Comparison of ENCODE assay signal across 8 mouse cellular contexts in genomic region chr3:121433968-121434533, GRCm38 (mm10). TPM values are rescaled to one million over a fixed set of nuclear protein-coding genes. Genes with fewer than 3 reads are reported as not detected.
DNase-seq lines count a peak whose midpoint lies in the region; ATAC-seq lines count a peak whose summit lies in the region.

No protein-coding gene starts in this region.

- no peaks in the 10 kb centered on the region for H3K27me3 ChIP-seq in kidney, embryonic 14.5 days (ENCODE audit: control insufficient read depth, insufficient read depth, low read length)
- H3K27me3 ChIP-seq in forebrain, embryonic 13.5 days: no peaks in the 10 kb centered on the region
- H3K27me3 ChIP-seq in intestine, embryonic 16.5 days (replicated peaks; ENCODE audit: control insufficient read depth, insufficient read depth, low read length): no peaks in the 10 kb centered on the region

- no peak for DNase-seq in kidney, adult 18-20 months
- DNase-seq in neural tube, embryonic 10.5 days (ENCODE audit: extremely low spot score, low spot score): peak; percentile 41
- DNase-seq in thymus, postnatal 0 days (ENCODE audit: low spot score): no peak
- DNase-seq in layer of hippocampus, adult 8-10 months (ENCODE audit: low spot score in 2 of 2): no peak
- no peak for DNase-seq in left cerebral cortex, postnatal 36 days (ENCODE audit: low spot score in 2 of 2)

- intact Hi-C loops in left cerebral cortex, postnatal 36 days (cut with DNase I): no loop called here

- no peak overlapping the region for H3K4me3 ChIP-seq in kidney, embryonic 14.5 days (ENCODE audit: low read length)
- H3K4me3 ChIP-seq in forebrain, embryonic 13.5 days: no peak overlapping the region
- H3K4me3 ChIP-seq in intestine, embryonic 16.5 days (ENCODE audit: low read length): no peak overlapping the region

- WGBS in kidney, embryonic 14.5 days: 36% methylated on average over 8 of the region's 8 CpGs
- WGBS in forebrain, embryonic 13.5 days: 63% methylated on average over 8 of the region's 8 CpGs
- WGBS in intestine, embryonic 16.5 days: 39% methylated on average over 8 of the region's 8 CpGs

- peak; percentile 63 for ATAC-seq in kidney, embryonic 14.5 days (ENCODE audit: low FRiP score, low TSS enrichment)
- ATAC-seq in forebrain, embryonic 13.5 days: no peak; the same call in 1 of the 2 replicates
- ATAC-seq in intestine, embryonic 16.5 days: peak; percentile 48

- peak overlapping the region; percentile 59; the same call in 1 of the 2 replicates for H3K27ac ChIP-seq in kidney, embryonic 14.5 days (ENCODE audit: low read depth, low read length)
- H3K27ac ChIP-seq in forebrain, embryonic 13.5 days: peak overlapping the region; percentile 60
- peak overlapping the region; percentile 44; the same call in 1 of the 2 replicates for H3K27ac ChIP-seq in intestine, embryonic 16.5 days (ENCODE audit: low read length)

- H3K4me1 ChIP-seq in kidney, embryonic 14.5 days (ENCODE audit: control insufficient read depth, insufficient read depth, low read length): peaks cover 77% of the 10 kb centered on the region
- H3K4me1 ChIP-seq in forebrain, embryonic 13.5 days: peaks cover 70% of the 10 kb centered on the region
- peaks cover 54% of the 10 kb centered on the region for H3K4me1 ChIP-seq in intestine, embryonic 16.5 days (ENCODE audit: control insufficient read depth, insufficient read depth, low read length)

- peaks cover 4% of the 10 kb centered on the region; the same call in 1 of the 2 replicates for H3K36me3 ChIP-seq in kidney, embryonic 14.5 days (ENCODE audit: control insufficient read depth, insufficient read depth, low read length)
- peaks cover 12% of the 10 kb centered on the region; the same call in 1 of the 2 replicates for H3K36me3 ChIP-seq in forebrain, embryonic 13.5 days (ENCODE audit: poor library complexity, severe bottlenecking)
- no peaks in the 10 kb centered on the region for H3K36me3 ChIP-seq in intestine, embryonic 16.5 days (ENCODE audit: control insufficient read depth, insufficient read depth, low read length)

- H3K9me3 ChIP-seq in kidney, embryonic 14.5 days (ENCODE audit: control insufficient read depth, low read length): no peaks in the 10 kb centered on the region
- H3K9me3 ChIP-seq in forebrain, embryonic 13.5 days (replicated peaks): no peaks in the 10 kb centered on the region
- no peaks in the 10 kb centered on the region for H3K9me3 ChIP-seq in intestine, embryonic 16.5 days (ENCODE audit: control insufficient read depth, low read length)

- peak overlapping the region; percentile 10; the same call in 1 of the 2 replicates for H3K4me2 ChIP-seq in kidney, embryonic 14.5 days (replicated peaks; ENCODE audit: low read depth, low read length)
- H3K4me2 ChIP-seq in forebrain, embryonic 13.5 days: 0 out of 2 replicates have a peak overlapping the region, but pooled peaks have one; percentile 8
- H3K4me2 ChIP-seq in intestine, embryonic 16.5 days (ENCODE audit: low read depth, low read length): no peak overlapping the region

- 0 out of 2 replicates have a peak overlapping the region, but pooled peaks have one; percentile 28 for H3K9ac ChIP-seq in kidney, embryonic 14.5 days (ENCODE audit: low read depth, low read length)
- peak overlapping the region; percentile 43; the same call in 1 of the 2 replicates for H3K9ac ChIP-seq in forebrain, embryonic 13.5 days
- H3K9ac ChIP-seq in intestine, embryonic 16.5 days (ENCODE audit: low read depth, low read length): peak overlapping the region; percentile 25; the same call in 1 of the 2 replicates

RNA-seq across cellular contexts. Expression of gene Cnn3, which starts 7.8 kb away (rescaled TPM):
- polyA plus RNA-seq in kidney, embryonic 14.5 days (2014; fragmentation: Nextera tagmentation; extraction: Ambion mirVana): 570 and 666 TPM in 2 replicates
- polyA plus RNA-seq in forebrain, embryonic 13.5 days (2015; fragmentation: Nextera tagmentation; extraction: Ambion mirVana): 770 and 773 TPM in 2 replicates
- polyA plus RNA-seq in intestine, embryonic 16.5 days (2015; fragmentation: Nextera tagmentation; extraction: Ambion mirVana): 334 and 375 TPM in 2 replicates
- polyA plus RNA-seq in thymus, postnatal 0 days (2015; fragmentation: Nextera tagmentation; extraction: Ambion mirVana): 435 and 448 TPM in 2 replicates
- total RNA-seq in layer of hippocampus, adult 8-10 months (2022): 100 to 1,000 TPM in 2 of 4 experiments, 10 to 100 TPM in 2; 93.0 to 179 (median 135) TPM
- total RNA-seq in left cerebral cortex, postnatal 36 days (2021): 10 to 100 TPM; 63.0 to 67.5 TPM
